Mouse (Mus musculus) hindbrain, embryonic 16.5 days (tissue): ENCODE results near the gene Lrrc45. TPM values are rescaled to one million over a fixed set of nuclear protein-coding genes. Genes with fewer than 3 reads are reported as not detected.
"Not testable (repeated sequence)": the region's sequence is repeated elsewhere in the genome, so short reads cannot be mapped to it uniquely, and the experiment has no call there.

Experiments used
- ATAC-seq: fragments of 200-750 bp; cut with Nextera tagmentation; 2 replicates; pipeline ENCODE4 v1.8.0; 2017; ENCODE audit warnings: moderate TSS enrichment, moderate library complexity
- H3K27ac ChIP-seq: fragments of 300-500 bp; sonication (generic); 2 replicates; pipeline ENCODE4 v1.5.1; 2014; ENCODE audit warnings: low read depth, mild to moderate bottlenecking, control low read depth, low read length, moderate library complexity
- H3K27me3 ChIP-seq: fragments of 300-500 bp; sonication (generic); replicated peaks from 2 replicates; pipeline ENCODE4 v1.6.1; 2014; ENCODE audit warnings: low read length; ENCODE audit not compliant: control insufficient read depth, insufficient read depth
- H3K36me3 ChIP-seq: fragments of 300-500 bp; sonication (generic); 2 replicates; pipeline ENCODE4 v1.6.1; 2014; ENCODE audit warnings: mild to moderate bottlenecking, low read length, moderate library complexity, mixed read lengths; ENCODE audit not compliant: control insufficient read depth, insufficient read depth
- H3K4me1 ChIP-seq: fragments of 300-500 bp; sonication (generic); 2 replicates; pipeline ENCODE4 v1.6.1; 2014; ENCODE audit warnings: low read depth, low read length; ENCODE audit not compliant: control insufficient read depth, insufficient read depth
- H3K4me2 ChIP-seq: fragments of 300-500 bp; sonication (generic); 2 replicates; pipeline ENCODE4 v1.6.1; 2014; ENCODE audit warnings: mild to moderate bottlenecking, low read length, control low read depth, moderate library complexity
- H3K4me3 ChIP-seq: fragments of 300-500 bp; sonication (generic); 2 replicates; pipeline ENCODE4 v1.5.1; 2014; ENCODE audit warnings: mild to moderate bottlenecking, low read length, control low read depth, moderate library complexity
- H3K9ac ChIP-seq: fragments of 300-500 bp; sonication (generic); 2 replicates; pipeline ENCODE4 v1.6.1; 2014; ENCODE audit warnings: low read depth, mild to moderate bottlenecking, control low read depth, low read length, moderate library complexity
- H3K9me3 ChIP-seq: fragments of 300-500 bp; sonication (generic); 2 replicates; pipeline ENCODE4 v1.6.1; 2014; ENCODE audit warnings: mild to moderate bottlenecking, low read length, moderate library complexity; ENCODE audit not compliant: control insufficient read depth
- WGBS: fragments of 180-500 bp; shearing (Covaris S2); extraction: QIAGEN DNeasy Blood & Tissue Kit; methylation state at CpG from one replicate; pipeline ENCODE4 v1.1.7; 2014; 5-methylcytosine and 5-hydroxymethylcytosine counted together
- polyA plus RNA-seq: library from polyadenylated mRNA; unstranded; fragments of >200 nt; fragmentation: Nextera tagmentation; extraction: Ambion mirVana; gene quantifications from 2 replicates; pipeline ENCODE4 v1.2.1, GENCODE M21; 2015

The Lrrc45 gene
- 73.4 and 77.8 TPM in 2 replicates for polyA plus RNA-seq

- H3K4me3 ChIP-seq = peak within 1 kb of the TSS; percentile 68
- peak within 1 kb of the TSS; percentile 78 for H3K9ac ChIP-seq
- peaks cover 19% of the 10 kb centered on the region for H3K4me1 ChIP-seq
- no peaks in the 10 kb centered on the region for H3K9me3 ChIP-seq
- H3K27ac ChIP-seq = peak within 1 kb of the TSS; percentile 83
- no peaks in the 10 kb centered on the region for H3K27me3 ChIP-seq
- 2% methylated on average over 53 of the region's 53 CpGs for WGBS
- H3K4me2 ChIP-seq = peak within 1 kb of the TSS; percentile 99
- H3K36me3 ChIP-seq = peaks cover 13% of the 10 kb centered on the region
- peak; percentile 98 for ATAC-seq
These were observed at the start of gene Lrrc45, which contains the start of gene Cenpx for GRCm38 (mm10) chr11:120713580-120714518. Gene Lrrc45, plus strand, starts transcription at chr11:120713925. Gene Cenpx, minus strand, starts transcription at chr11:120713738.

DNA sequence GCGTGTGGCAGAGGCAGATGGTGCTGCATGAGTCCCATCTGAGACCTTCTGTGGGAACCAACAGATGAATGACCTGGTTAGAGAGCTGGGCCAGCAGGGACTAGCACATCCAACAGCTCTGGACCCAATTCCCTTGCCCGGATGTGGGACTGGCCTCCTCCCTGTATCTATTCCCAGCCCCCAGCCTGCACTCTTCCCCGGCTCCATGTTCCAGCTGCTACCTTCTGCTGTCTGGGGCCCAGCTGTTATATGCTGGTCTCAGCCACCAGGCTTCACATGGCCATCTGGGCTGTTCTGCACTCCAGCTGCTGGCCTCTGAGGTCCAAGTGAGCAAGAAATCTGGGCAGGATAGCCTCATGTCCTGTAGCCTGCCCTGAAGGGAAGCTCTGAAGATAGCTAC is 48.3 kb upstream of the Lrrc45 start:
- Histone ChIP-seq H3K9me3 (no peaks in the 10 kb centered on the region), H3K27me3 (peaks cover 26% of the 10 kb centered on the region), H3K27ac (no peak overlapping the region), H3K4me3 (no peak overlapping the region), H3K4me1 (peaks cover 8% of the 10 kb centered on the region), H3K36me3 (no peaks in the 10 kb centered on the region), H3K4me2 (no peak overlapping the region), H3K9ac (no peak overlapping the region; the same call in 1 of the 2 replicates)
- no peak for ATAC-seq
- WGBS = 59% methylated on average over 2 of the region's 3 CpGs

DNA sequence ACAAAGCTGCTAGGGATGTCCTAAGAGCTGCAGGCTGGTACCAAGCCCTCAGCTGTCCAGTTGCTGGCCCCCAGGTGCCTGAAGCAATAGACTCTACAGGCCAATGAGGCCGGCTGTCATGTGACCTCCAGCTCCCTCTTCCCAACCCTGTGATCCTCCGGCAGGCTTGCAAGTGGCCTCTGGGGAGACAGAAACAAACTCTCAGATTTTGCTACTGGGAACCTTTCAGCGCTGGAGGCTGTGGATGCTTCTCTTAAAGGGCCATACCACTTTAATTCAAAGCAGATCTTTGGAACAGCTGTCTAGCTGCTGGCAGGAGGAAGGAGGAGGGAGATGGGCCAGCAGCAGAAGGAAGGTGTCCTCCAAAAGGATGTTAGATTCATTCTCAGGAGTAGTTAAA is 47.1 kb upstream of the Lrrc45 start:
- Histone ChIP-seq H3K4me2 (no peak overlapping the region), H3K9ac (no peak overlapping the region), H3K4me3 (no peak overlapping the region), H3K36me3 (no peaks in the 10 kb centered on the region), H3K27ac (no peak overlapping the region), H3K4me1 (no peaks in the 10 kb centered on the region), H3K9me3 (no peaks in the 10 kb centered on the region), H3K27me3 (peaks cover 18% of the 10 kb centered on the region)
- no peak for ATAC-seq
- whole genome bisulfite sequencing = 10% methylated on average over 3 of the region's 3 CpGs

GRCm38 (mm10) chr11:120672687-120673593 is 40.8 kb upstream of the Lrrc45 start, which contains the start of gene Aspscr1:
Gene Aspscr1, plus strand, starts transcription at chr11:120672973.
- peak within 1 kb of the TSS; percentile 85 for H3K9ac ChIP-seq
- no peaks in the 10 kb centered on the region; the same call in 1 of the 2 replicates for H3K36me3 ChIP-seq
- H3K4me3 ChIP-seq = peak within 1 kb of the TSS; percentile 78
- peak within 1 kb of the TSS; percentile 94 for H3K27ac ChIP-seq
- ATAC-seq = peak; percentile 98
- no peaks in the 10 kb centered on the region for H3K9me3 ChIP-seq
- WGBS = under 1% methylated on average over 71 of the region's 83 CpGs
- no peaks in the 10 kb centered on the region for H3K27me3 ChIP-seq
- peak within 1 kb of the TSS; percentile 93 for H3K4me2 ChIP-seq
- H3K4me1 ChIP-seq = peaks cover 7% of the 10 kb centered on the region

DNA sequence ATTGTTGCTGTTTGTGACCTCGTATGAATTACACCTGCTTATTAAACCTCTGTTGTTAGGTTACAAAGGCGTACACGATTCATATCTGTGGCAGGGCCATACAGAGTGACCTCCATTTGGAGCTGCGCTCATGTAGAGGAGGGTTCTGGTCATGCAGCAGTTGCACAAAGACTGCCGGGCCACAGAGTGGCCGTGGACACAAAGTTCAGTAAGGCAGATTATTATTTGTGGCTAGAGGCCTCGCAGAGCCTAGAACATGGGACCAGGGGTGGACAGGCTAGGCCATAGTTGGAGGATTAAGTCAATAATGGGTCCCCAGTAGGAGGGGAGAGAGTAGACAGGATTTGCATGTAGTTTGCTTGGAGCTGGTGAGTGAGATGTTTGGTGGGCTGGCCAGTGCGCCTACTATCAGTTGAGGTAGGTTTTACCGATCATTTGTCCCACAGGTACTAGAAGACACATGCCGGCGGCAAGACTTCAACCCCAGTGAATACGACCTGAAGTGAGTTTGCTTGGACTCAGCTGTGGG is 40.1 kb upstream of the Lrrc45 start:
- WGBS = 38% methylated on average over 12 of the region's 12 CpGs
- ATAC-seq = peak; percentile 37

GRCm38 (mm10) chr11:120675875-120676274 is 37.9 kb upstream of the Lrrc45 start:
- not testable (repeated sequence) for H3K4me1 ChIP-seq, H3K9ac ChIP-seq, H3K27me3 ChIP-seq, H3K4me3 ChIP-seq, H3K4me2 ChIP-seq, H3K36me3 ChIP-seq, H3K9me3 ChIP-seq, ATAC-seq, H3K27ac ChIP-seq
- 94% methylated on average over 4 of the region's 5 CpGs for WGBS

More for the DNA sequence above, 40.1 kb upstream of the Lrrc45 start:
- Histone ChIP-seq H3K36me3 (peaks cover 5% of the 10 kb centered on the region; the same call in 1 of the 2 replicates), H3K4me3 (peak overlapping the region; percentile 78), H3K27ac (peak overlapping the region; percentile 94), H3K9me3 (no peaks in the 10 kb centered on the region), H3K9ac (peak overlapping the region; percentile 85), H3K4me1 (peaks cover 7% of the 10 kb centered on the region), H3K4me2 (peak overlapping the region; percentile 93), H3K27me3 (no peaks in the 10 kb centered on the region)

DNA sequence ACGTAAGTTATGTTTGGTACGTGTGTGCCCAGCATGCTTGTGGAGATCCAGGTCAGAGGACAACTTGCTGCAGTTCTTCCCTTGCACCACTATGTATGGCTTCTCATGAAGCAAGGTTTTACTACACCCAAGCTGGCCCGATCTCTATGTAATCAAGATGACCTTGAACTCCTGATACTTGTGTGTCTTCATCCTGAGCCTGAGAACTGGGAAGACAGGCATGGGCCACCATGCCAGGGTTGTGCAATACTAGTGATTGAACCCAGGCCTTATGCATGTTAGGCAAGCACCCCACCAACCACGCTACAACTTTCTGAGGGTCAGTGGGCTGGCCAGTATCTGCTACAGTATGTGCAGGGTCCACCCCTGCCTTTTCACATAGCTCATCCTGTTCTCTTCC is 36.8 kb upstream of the Lrrc45 start:
- no peak overlapping the region for H3K9ac ChIP-seq
- no peak overlapping the region for H3K4me3 ChIP-seq
- no peaks in the 10 kb centered on the region for H3K27me3 ChIP-seq
- peaks cover 5% of the 10 kb centered on the region; the same call in 1 of the 2 replicates for H3K36me3 ChIP-seq
- H3K4me2 ChIP-seq = no peak overlapping the region
- H3K27ac ChIP-seq = no peak overlapping the region
- H3K9me3 ChIP-seq = no peaks in the 10 kb centered on the region
- ATAC-seq = no peak
- H3K4me1 ChIP-seq = peaks cover 7% of the 10 kb centered on the region
- WGBS = 91% methylated on average over 4 of the region's 4 CpGs

- Histone ChIP-seq H3K4me2 (no peak overlapping the region), H3K4me1 (no peaks in the 10 kb centered on the region), H3K9ac (no peak overlapping the region), H3K36me3 (peaks cover 5% of the 10 kb centered on the region; the same call in 1 of the 2 replicates), H3K4me3 (no peak overlapping the region), H3K9me3 (no peaks in the 10 kb centered on the region), H3K27me3 (no peaks in the 10 kb centered on the region), H3K27ac (no peak overlapping the region)
- WGBS = 86% methylated on average over 3 of the region's 3 CpGs
- no peak for ATAC-seq
These were observed 33.8 kb upstream of the Lrrc45 start for GRCm38 (mm10) chr11:120679909-120680308.
